ENCODE assay signal across 11 mouse cellular contexts in the genomic region with DNA sequence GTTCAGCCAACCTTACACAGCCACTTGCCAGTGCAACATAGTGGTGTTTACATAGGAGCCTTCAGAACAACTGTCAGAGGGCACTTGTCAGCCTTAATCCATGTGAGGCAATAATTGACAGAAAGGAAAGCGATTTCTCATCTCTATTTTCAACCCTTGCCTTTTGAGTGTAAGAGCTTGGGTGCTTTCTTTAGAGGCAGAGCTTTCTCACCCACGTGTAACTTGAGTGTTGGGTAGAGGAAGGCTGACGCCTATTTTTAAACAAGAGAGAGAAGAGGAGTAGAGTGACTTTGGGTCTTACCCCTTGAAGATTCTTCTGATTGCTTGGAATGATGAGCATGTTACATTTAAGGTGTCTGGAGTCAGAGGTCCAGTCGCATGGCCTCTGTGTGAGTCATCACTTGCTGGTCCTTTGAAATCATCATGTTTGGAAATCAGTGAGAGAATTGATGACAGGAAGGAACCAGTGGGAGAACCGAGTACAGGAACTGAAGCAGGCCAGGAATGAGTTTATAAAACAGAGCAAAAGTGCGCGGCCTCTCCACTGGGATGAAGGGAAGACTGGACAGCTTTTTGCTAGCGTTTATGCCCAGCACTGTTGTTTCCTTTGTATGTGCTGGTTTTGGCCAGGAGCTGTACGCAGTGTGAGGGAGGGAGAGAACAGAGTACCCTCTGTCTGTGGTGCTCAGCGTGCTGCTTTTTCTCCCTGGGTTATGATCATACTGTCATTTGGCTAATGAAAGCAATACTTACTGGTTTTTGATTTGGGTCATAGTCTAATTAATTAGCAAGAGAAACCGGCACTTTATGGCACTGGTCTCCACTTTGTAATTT.
DNase-seq lines count a peak whose midpoint lies in the region; ATAC-seq and TF ChIP-seq lines count a peak whose summit lies in the region.
"Had no signal": no experiment of that assay in that cellular context is flagged by ENCODE, and none has a peak within 500 bp of the region (broad histone marks: within the 10 kb centered on the region; RNA-seq: fewer than 3 reads in every experiment).

No protein-coding gene starts in this region.

- WGBS in lung, postnatal 0 days = 39% methylated on average over 11 of the region's 11 CpGs
- 71% methylated on average over 11 of the region's 11 CpGs for WGBS in midbrain, embryonic 16.5 days

- TF ChIP-seq CTCF in lung, postnatal 0 days (IDR thresholded peaks at IDR 0.05) = no peak

- H3ac ChIP-seq in myocyte (ENCODE audit: control insufficient read depth, insufficient read length) = no peak overlapping the region

- no peak for TF ChIP-seq POLR2A in myocyte (IDR thresholded peaks at IDR 0.05; ENCODE audit: insufficient read length, low read depth)

- no peaks in the 10 kb centered on the region for H3K36me3 ChIP-seq in lung, postnatal 0 days (ENCODE audit: insufficient read depth, low read length)
- no peaks in the 10 kb centered on the region for H3K36me3 ChIP-seq in myocyte (ENCODE audit: control insufficient read depth, insufficient read depth)
- H3K36me3 ChIP-seq in midbrain, embryonic 16.5 days (ENCODE audit: control insufficient read depth, insufficient read depth, low read length) = no peaks in the 10 kb centered on the region
- H3K36me3 ChIP-seq: liver, embryonic 15.5 days had no signal

- intact Hi-C loops in heart, postnatal 10 days (cut with DNase I) = no loop called here

- no peaks in the 10 kb centered on the region for H3K4me1 ChIP-seq in lung, postnatal 0 days (ENCODE audit: insufficient read depth, low read depth, low read length)
- H3K4me1 ChIP-seq in midbrain, embryonic 16.5 days (ENCODE audit: control insufficient read depth, insufficient read depth, low read length) = no peaks in the 10 kb centered on the region

- peak; percentile 9 for DNase-seq in heart, adult 8-10 months (ENCODE audit: low spot score)
- DNase-seq in heart, postnatal 10 days = no peak
- DNase-seq in lung, postnatal 0 days (ENCODE audit: low spot score) = peak; percentile 49
- no peak for DNase-seq in lung, postnatal 14 days
- DNase-seq in adipocyte (ENCODE audit: low spot score) = peak; percentile 11
- DNase-seq: heart, postnatal 36 days; kidney, adult 18-20 months had no signal

- H3K4me3 ChIP-seq in lung, postnatal 0 days (ENCODE audit: low read depth, low read length) = no peak overlapping the region
- H3K4me3 ChIP-seq in myocyte = no peak overlapping the region
- no peak overlapping the region for H3K4me3 ChIP-seq in midbrain, embryonic 16.5 days (ENCODE audit: low read depth, low read length)
- H3K4me3 ChIP-seq: liver, embryonic 15.5 days had no signal

- ATAC-seq in lung, postnatal 0 days = peak; percentile 58
- ATAC-seq in midbrain, embryonic 16.5 days = no peak
- ATAC-seq: forebrain, embryonic 16.5 days had no signal

- H3K9ac ChIP-seq in lung, postnatal 0 days (replicated peaks; ENCODE audit: low read depth) = no peak overlapping the region
- no peak overlapping the region for H3K9ac ChIP-seq in midbrain, embryonic 16.5 days (ENCODE audit: low read depth, low read length)
- H3K9ac ChIP-seq: liver, embryonic 15.5 days had no signal

- H3K27ac ChIP-seq in lung, postnatal 0 days (ENCODE audit: low read length) = no peak overlapping the region
- no peak overlapping the region for H3K27ac ChIP-seq in midbrain, embryonic 16.5 days (ENCODE audit: low read length)
- H3K27ac ChIP-seq: liver, embryonic 15.5 days had no signal

- H3K27me3 ChIP-seq in lung, postnatal 0 days (replicated peaks; ENCODE audit: insufficient read depth, low read length) = no peaks in the 10 kb centered on the region
- H3K27me3 ChIP-seq in myocyte (ENCODE audit: control insufficient read depth, insufficient read depth, insufficient read length) = no peaks in the 10 kb centered on the region
- H3K27me3 ChIP-seq in midbrain, embryonic 16.5 days (ENCODE audit: control insufficient read depth, insufficient read depth, low read depth, low read length) = no peaks in the 10 kb centered on the region
- H3K27me3 ChIP-seq: liver, embryonic 15.5 days had no signal

- no peak overlapping the region for H3K4me2 ChIP-seq in lung, postnatal 0 days (replicated peaks; ENCODE audit: low read depth, low read length)
- peak overlapping the region; percentile 51 for H3K4me2 ChIP-seq in myocyte (ENCODE audit: low read depth)
- H3K4me2 ChIP-seq in midbrain, embryonic 16.5 days (ENCODE audit: low read length) = no peak overlapping the region
- H3K4me2 ChIP-seq: liver, embryonic 15.5 days had no signal

- H3K9me3 ChIP-seq in lung, postnatal 0 days (ENCODE audit: low read length) = no peaks in the 10 kb centered on the region
- no peaks in the 10 kb centered on the region for H3K9me3 ChIP-seq in midbrain, embryonic 16.5 days (replicated peaks; ENCODE audit: control insufficient read depth, low read length, poor library complexity, severe bottlenecking)
- H3K9me3 ChIP-seq: liver, embryonic 15.5 days had no signal

- H3K79me2 ChIP-seq in myocyte (ENCODE audit: control insufficient read depth, insufficient read depth) = peaks cover 89% of the 10 kb centered on the region

- peak; percentile 22; the same call in 1 of the 2 replicates for TF ChIP-seq EP300 in lung, postnatal 0 days (IDR thresholded peaks at IDR 0.05)

TF ChIP-seq in myocyte, 11 proteins besides CTCF, POLR2A, EP300 and RAD21:
- no peak for TF ChIP-seq MYOD1 (IDR thresholded peaks at IDR 0.05; ENCODE audit: control insufficient read depth in 1 of 3, insufficient read length in 2 of 3, low read depth in 2 of 3)
- TF ChIP-seq TCF12 (IDR thresholded peaks at IDR 0.05; ENCODE audit: insufficient read depth, poor library complexity, severe bottlenecking) = no peak
- no peak for TF ChIP-seq SRF (IDR thresholded peaks at IDR 0.05; ENCODE audit: control insufficient read depth, insufficient read length, low read depth)
- TF ChIP-seq USF1 (IDR thresholded peaks at IDR 0.05; ENCODE audit: low read depth) = no peak
- TF ChIP-seq MAX (IDR thresholded peaks at IDR 0.05; ENCODE audit: low read depth) = no peak
- no peak for TF ChIP-seq TCF3 (IDR thresholded peaks at IDR 0.05; ENCODE audit: insufficient read length, low read depth)
- no peak for TF ChIP-seq MYOG (IDR thresholded peaks at IDR 0.05; ENCODE audit: control insufficient read depth in 1 of 3, insufficient read depth in 1 of 3, insufficient read length in 2 of 3, low read depth in 2 of 3)
- no peak for TF ChIP-seq E2F4 (IDR thresholded peaks at IDR 0.05; ENCODE audit: insufficient read depth)
- no peak for TF ChIP-seq REST (IDR thresholded peaks at IDR 0.05; ENCODE audit: insufficient read depth, insufficient read length)
- TF ChIP-seq CEBPB (IDR thresholded peaks at IDR 0.05; ENCODE audit: insufficient read depth, poor library complexity, severe bottlenecking) = no peak
- no peak for TF ChIP-seq POLR2AphosphoS2 (IDR thresholded peaks at IDR 0.05; ENCODE audit: insufficient read length, low read depth)

Comparison
In these comparisons a context has a peak if more than half of its experiments do, and no peak if none do; other contexts are left out.
1. DNase-seq: peak in heart, adult 8-10 months (single experiment), lung, postnatal 0 days (single experiment) and adipocyte (single experiment); none in heart, postnatal 10 days (0 of 2) and lung, postnatal 14 days (single experiment).